In the genomic region with DNA sequence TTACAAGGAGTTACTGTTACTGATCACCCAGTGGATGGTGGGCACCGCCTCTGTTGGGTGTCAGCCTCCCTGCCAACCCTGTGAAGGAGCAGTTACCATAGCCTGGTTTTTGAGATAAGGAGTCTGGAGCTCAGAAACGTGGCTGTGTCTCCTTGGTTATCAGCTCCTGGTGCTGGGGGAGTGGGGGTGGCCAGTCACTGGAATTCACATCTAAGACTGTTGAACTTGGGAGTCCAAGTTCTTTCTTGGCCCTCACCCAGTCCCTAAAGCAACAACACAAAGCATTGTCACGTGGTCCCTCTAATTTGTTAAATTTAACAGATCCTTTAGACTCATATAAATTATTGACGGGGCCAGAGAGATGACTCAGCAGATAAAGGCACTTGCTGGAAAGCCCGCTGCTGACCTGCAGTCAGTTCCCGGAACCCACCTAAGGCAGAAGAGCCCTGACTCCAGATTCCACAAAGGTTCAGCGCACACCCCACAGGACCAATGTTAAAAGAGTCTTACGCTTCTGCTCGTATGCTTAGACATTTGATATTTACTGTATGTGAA, we compare ENCODE assay signal across 10 mouse cellular contexts.
DNase-seq lines count a peak whose midpoint lies in the region; ATAC-seq and TF ChIP-seq lines count a peak whose summit lies in the region.
"Had no signal": no experiment of that assay in that cellular context is flagged by ENCODE, and none has a peak within 500 bp of the region (broad histone marks: within the 10 kb centered on the region; RNA-seq: fewer than 3 reads in every experiment).

No protein-coding gene starts in this region.

- 51% methylated on average over 9 of the region's 9 CpGs for whole genome bisulfite sequencing in stomach, embryonic 14.5 days
- WGBS in stomach, postnatal 0 days, result 54% methylated on average over 9 of the region's 9 CpGs
- whole genome bisulfite sequencing in intestine, embryonic 16.5 days, result 56% methylated on average over 9 of the region's 9 CpGs
- WGBS in liver, embryonic 13.5 days (ENCODE audit: insufficient replicate concordance), result 24% methylated on average over 9 of the region's 9 CpGs

- H3K27ac ChIP-seq in stomach, embryonic 14.5 days (ENCODE audit: low read length), result no peak overlapping the region
- no peak overlapping the region for H3K27ac ChIP-seq in stomach, postnatal 0 days (replicated peaks)
- H3K27ac ChIP-seq in intestine, embryonic 16.5 days (ENCODE audit: low read length), result no peak overlapping the region
- peak overlapping the region; percentile 94 for H3K27ac ChIP-seq in liver, embryonic 13.5 days
- H3K27ac ChIP-seq in layer of hippocampus, adult 2 months, result no peak overlapping the region
- H3K27ac ChIP-seq: forebrain, embryonic 15.5 days; macrophage had no signal

- H3K4me1 ChIP-seq in stomach, embryonic 14.5 days (ENCODE audit: control insufficient read depth, insufficient read depth, low read length), result no peaks in the 10 kb centered on the region
- no peaks in the 10 kb centered on the region for H3K4me1 ChIP-seq in stomach, postnatal 0 days (replicated peaks; ENCODE audit: control insufficient read depth, insufficient read depth)
- peaks cover 10% of the 10 kb centered on the region; the same call in 1 of the 2 replicates for H3K4me1 ChIP-seq in intestine, embryonic 16.5 days (ENCODE audit: control insufficient read depth, insufficient read depth, low read length)
- H3K4me1 ChIP-seq in liver, embryonic 13.5 days (replicated peaks), result peaks cover 73% of the 10 kb centered on the region

- no peak for DNase-seq in stomach, postnatal 0 days (ENCODE audit: low spot score)
- DNase-seq in liver, embryonic 13.5 days, result peak; percentile 88
- DNase-seq in layer of hippocampus, adult 2 months (ENCODE audit: low spot score in 2 of 2), result no peak
- no peak for DNase-seq in gastrocnemius, adult 8-10 months (ENCODE audit: low spot score in 2 of 2)
- DNase-seq in frontal cortex, postnatal 14 days (ENCODE audit: low spot score in 2 of 2), result no peak
- DNase-seq: cerebellum, adult 18-20 months had no signal

- H3K9ac ChIP-seq in stomach, embryonic 14.5 days (replicated peaks; ENCODE audit: low read depth, low read length), result no peak overlapping the region
- H3K9ac ChIP-seq in stomach, postnatal 0 days (ENCODE audit: low read length), result no peak overlapping the region
- H3K9ac ChIP-seq in intestine, embryonic 16.5 days (ENCODE audit: low read depth, low read length), result no peak overlapping the region
- peak overlapping the region; percentile 54 for H3K9ac ChIP-seq in liver, embryonic 13.5 days
- H3K9ac ChIP-seq: forebrain, embryonic 15.5 days had no signal

- no peak overlapping the region for H3K4me3 ChIP-seq in stomach, embryonic 14.5 days (ENCODE audit: low read depth, low read length)
- no peak overlapping the region for H3K4me3 ChIP-seq in stomach, postnatal 0 days (ENCODE audit: low read depth, low read length)
- H3K4me3 ChIP-seq in intestine, embryonic 16.5 days (ENCODE audit: low read length), result no peak overlapping the region
- H3K4me3 ChIP-seq in liver, embryonic 13.5 days (replicated peaks), result peak overlapping the region; percentile 6; the same call in 1 of the 2 replicates
- no peak overlapping the region for H3K4me3 ChIP-seq in layer of hippocampus, adult 2 months
- H3K4me3 ChIP-seq: forebrain, embryonic 15.5 days had no signal

- H3K4me2 ChIP-seq in stomach, embryonic 14.5 days (replicated peaks; ENCODE audit: low read depth, low read length), result no peak overlapping the region
- no peak overlapping the region for H3K4me2 ChIP-seq in stomach, postnatal 0 days (replicated peaks; ENCODE audit: low read depth)
- no peak overlapping the region for H3K4me2 ChIP-seq in intestine, embryonic 16.5 days (ENCODE audit: low read depth, low read length)
- peak overlapping the region; percentile 54 for H3K4me2 ChIP-seq in liver, embryonic 13.5 days
- H3K4me2 ChIP-seq: forebrain, embryonic 15.5 days had no signal

- TF ChIP-seq EP300 in stomach, postnatal 0 days (optimal IDR thresholded peaks at IDR 0.05), result no peak

- H3K36me3 ChIP-seq in stomach, embryonic 14.5 days (ENCODE audit: control insufficient read depth, insufficient read depth, low read length), result no peaks in the 10 kb centered on the region
- H3K36me3 ChIP-seq in stomach, postnatal 0 days (ENCODE audit: control insufficient read depth, insufficient read depth, low read length), result no peaks in the 10 kb centered on the region
- H3K36me3 ChIP-seq in intestine, embryonic 16.5 days (ENCODE audit: control insufficient read depth, insufficient read depth, low read length), result no peaks in the 10 kb centered on the region
- no peaks in the 10 kb centered on the region for H3K36me3 ChIP-seq in liver, embryonic 13.5 days
- H3K36me3 ChIP-seq: forebrain, embryonic 15.5 days had no signal

- ATAC-seq in stomach, embryonic 14.5 days (ENCODE audit: insufficient number of reproducible peaks, insufficient read depth, low FRiP score, low read depth), result peak; percentile 80; the same call in 1 of the 2 replicates
- no peak for ATAC-seq in stomach, postnatal 0 days (ENCODE audit: low FRiP score, low TSS enrichment)
- ATAC-seq in intestine, embryonic 16.5 days, result peak; percentile 84
- ATAC-seq in liver, embryonic 13.5 days (ENCODE audit: low read depth), result peak; percentile 98
- ATAC-seq: forebrain, embryonic 15.5 days had no signal

- no peak for TF ChIP-seq CTCF in stomach, postnatal 0 days (IDR thresholded peaks at IDR 0.05; ENCODE audit: low read depth)
- TF ChIP-seq CTCF in layer of hippocampus, adult 2 months (conservative IDR thresholded peaks at IDR 0.05), result no peak

- H3K9me3 ChIP-seq in stomach, embryonic 14.5 days (ENCODE audit: control insufficient read depth, low read depth, low read length), result no peaks in the 10 kb centered on the region
- H3K9me3 ChIP-seq in stomach, postnatal 0 days (ENCODE audit: control insufficient read depth, low read length), result no peaks in the 10 kb centered on the region
- no peaks in the 10 kb centered on the region for H3K9me3 ChIP-seq in intestine, embryonic 16.5 days (ENCODE audit: control insufficient read depth, low read length)
- H3K9me3 ChIP-seq in liver, embryonic 13.5 days (replicated peaks), result no peaks in the 10 kb centered on the region
- H3K9me3 ChIP-seq: forebrain, embryonic 15.5 days had no signal

- H3K27me3 ChIP-seq in stomach, embryonic 14.5 days (ENCODE audit: control insufficient read depth, insufficient read depth, low read length), result no peaks in the 10 kb centered on the region
- H3K27me3 ChIP-seq in stomach, postnatal 0 days (ENCODE audit: control insufficient read depth, insufficient read depth, low read length), result no peaks in the 10 kb centered on the region
- H3K27me3 ChIP-seq in intestine, embryonic 16.5 days (replicated peaks; ENCODE audit: control insufficient read depth, insufficient read depth, low read length), result no peaks in the 10 kb centered on the region
- no peaks in the 10 kb centered on the region for H3K27me3 ChIP-seq in liver, embryonic 13.5 days
- H3K27me3 ChIP-seq: forebrain, embryonic 15.5 days had no signal
